Mouse (Mus musculus): Measurements from ENCODE around the gene Fut2.

Gene Fut2

GRCm38 (mm10) chr7:45638623-45639401 is 27.4 kb downstream of the Fut2 start:
- in situ Hi-C loops (cut with MboI, MseI) = no loop called here

DNA sequence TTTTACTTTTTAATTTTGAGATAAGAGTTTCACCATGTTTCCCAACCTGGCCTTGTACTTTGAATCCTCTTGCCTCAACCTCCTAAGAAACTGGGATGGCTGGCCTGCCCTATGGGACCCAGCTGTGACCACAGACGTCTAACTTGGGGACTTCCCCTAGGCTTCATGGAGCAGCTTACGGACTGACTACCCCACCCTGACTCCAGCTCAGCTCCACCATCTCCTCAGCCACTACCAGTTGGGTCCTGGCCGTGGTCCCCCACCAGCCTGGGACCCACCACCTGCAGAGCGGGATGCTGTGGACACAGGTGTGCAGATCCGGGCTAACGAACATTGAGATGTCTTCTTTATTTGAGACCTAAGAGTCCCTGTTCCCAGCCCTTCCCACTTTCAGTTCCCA is 28.5 kb downstream of the Fut2 start:
- in situ Hi-C loops (cut with MboI, MseI) = no loop called here

GRCm38 (mm10) chr7:45635711-45636688 is 30.2 kb downstream of the Fut2 start:
- in situ Hi-C loops (cut with MboI, MseI) = no loop called here

DNA sequence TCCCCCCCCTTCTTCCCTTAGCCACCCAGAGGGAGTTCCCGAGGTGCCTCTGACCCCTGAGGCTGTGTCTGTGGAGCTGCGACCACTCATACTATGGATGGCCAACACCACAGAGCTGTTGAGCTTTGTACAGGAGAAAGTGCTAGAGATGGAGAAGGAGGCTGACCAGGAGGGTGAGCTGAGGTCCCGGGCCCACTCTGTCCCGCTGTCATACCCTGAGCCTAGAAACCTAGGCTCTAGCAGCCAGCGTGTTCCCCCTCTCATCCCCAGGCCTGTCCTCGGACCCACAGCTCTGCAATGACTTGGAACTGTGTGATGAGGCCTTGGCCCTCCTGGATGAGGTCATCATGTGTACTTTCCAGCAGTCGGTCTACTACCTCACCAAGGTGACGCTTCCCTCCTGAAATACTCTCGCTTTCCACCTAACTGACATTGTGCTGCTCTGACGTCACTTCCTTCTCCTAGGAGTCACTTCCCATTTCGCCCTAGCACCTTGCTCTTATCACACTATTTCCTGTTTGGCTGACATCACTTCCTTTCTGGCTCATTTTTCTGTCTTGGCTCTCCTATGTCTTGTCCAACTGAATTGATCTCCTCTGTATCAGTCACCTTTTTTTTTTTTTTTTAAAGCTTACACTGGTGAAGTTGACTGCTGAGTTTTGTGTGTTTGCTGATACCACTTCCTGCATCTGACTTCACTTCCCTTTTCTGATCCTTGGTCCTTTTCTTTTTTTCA is 31.1 kb downstream of the Fut2 start:
- in situ Hi-C loops (cut with MboI, MseI) = no loop called here

GRCm38 (mm10) chr7:45632499-45632898 is 33.7 kb downstream of the Fut2 start:
- in situ Hi-C loops (cut with MboI, MseI) = no loop called here

GRCm38 (mm10) chr7:45630064-45630907 is 35.9 kb downstream of the Fut2 start:
- in situ Hi-C loops (cut with MboI, MseI) = no loop called here

- in situ Hi-C loops (cut with MboI, MseI) = no loop called here
These were observed 37.6 kb downstream of the Fut2 start for GRCm38 (mm10) chr7:45628364-45629294.

- in situ Hi-C loops (cut with MboI, MseI) = no loop called here
These were observed 38.9 kb downstream of the Fut2 start, which contains the start of gene Rasip1 for GRCm38 (mm10) chr7:45627261-45627660. Gene Rasip1, plus strand, starts transcription at chr7:45627488.

GRCm38 (mm10) chr7:45626571-45627076 is 39.6 kb downstream of the Fut2 start:
- in situ Hi-C loops (cut with MboI, MseI) = no loop called here

DNA sequence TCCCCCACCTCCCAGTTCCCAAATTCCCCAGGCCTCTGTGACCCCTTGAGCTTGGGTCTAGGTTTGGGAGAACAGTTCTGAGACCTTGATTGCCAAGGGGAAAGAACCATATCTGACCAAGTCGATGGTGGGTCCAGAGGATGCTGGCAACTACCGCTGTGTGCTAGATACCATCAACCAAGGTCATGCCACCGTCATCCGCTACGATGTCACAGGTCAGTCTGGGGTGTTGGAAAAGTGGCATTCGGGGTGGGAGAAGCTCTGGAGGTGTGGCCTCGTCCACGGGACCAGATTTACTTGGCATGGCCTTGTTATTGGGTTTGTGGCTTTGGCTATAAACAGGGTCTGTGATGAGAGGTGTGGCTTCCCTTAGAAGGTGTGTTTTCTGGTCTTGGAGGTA is 40.7 kb downstream of the Fut2 start:
- in situ Hi-C loops (cut with MboI, MseI) = no loop called here

- in situ Hi-C loops (cut with MboI, MseI) = no loop called here
These were observed 41.5 kb downstream of the Fut2 start for GRCm38 (mm10) chr7:45624718-45625117.

- in situ Hi-C loops (cut with MboI, MseI) = no loop called here
These were observed 42.7 kb downstream of the Fut2 start for GRCm38 (mm10) chr7:45623507-45623906.

DNA sequence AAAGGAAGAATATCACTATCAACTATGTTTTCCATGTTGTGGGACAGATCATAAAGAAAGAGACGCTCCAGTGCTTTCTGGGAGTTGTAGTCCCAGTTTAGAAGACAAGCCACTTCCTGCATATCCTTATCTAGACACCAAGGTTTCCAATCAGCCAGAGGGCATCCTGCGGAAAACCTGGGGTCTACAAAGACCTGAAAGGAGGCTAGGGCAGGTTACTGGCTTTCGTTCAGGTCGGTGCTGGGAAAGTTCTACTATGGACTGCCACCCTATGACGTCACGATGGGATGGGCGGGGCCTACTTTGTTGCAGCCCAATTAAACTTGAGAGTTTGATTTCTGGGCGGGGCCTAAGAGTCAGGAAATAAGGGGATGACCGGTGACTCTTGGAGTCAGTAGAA is 44.8 kb downstream of the Fut2 start, which contains the start of gene Izumo1:
TSS of gene Izumo1 (plus strand) at position 369 of the 400 bp plus-strand sequence.
- in situ Hi-C loops (cut with MboI, MseI) = no loop called here

- in situ Hi-C loops (cut with MboI, MseI) = no loop called here
These were observed 46.6 kb downstream of the Fut2 start for GRCm38 (mm10) chr7:45619592-45619991.

DNA sequence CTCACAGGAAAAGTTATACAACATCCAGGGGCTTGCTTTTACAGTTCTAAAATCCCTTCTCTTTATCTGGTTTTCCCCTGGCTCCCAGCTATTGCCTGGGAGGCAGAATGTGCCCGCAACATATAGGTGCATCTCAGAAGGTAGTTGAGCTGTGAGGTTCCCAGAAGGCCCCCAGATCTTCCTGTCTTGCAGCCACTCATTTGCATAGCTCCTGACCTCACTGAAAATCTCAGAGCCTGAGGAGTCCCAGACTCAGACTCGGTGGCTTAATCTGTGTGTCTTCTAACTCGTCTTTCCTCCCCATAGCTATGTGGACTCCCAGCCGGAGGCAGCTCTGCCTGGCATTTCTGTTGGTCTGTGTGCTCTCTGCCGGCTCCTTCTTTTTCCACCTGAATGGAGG is 47.9 kb downstream of the Fut2 start:
- in situ Hi-C loops (cut with MboI, MseI) = no loop called here

GRCm38 (mm10) chr7:45617042-45617695 is 49.0 kb downstream of the Fut2 start, which contains the start of gene Fut1:
Gene Fut1, plus strand, starts transcription at chr7:45617289.
- in situ Hi-C loops (cut with MboI, MseI) = no loop called here

DNA sequence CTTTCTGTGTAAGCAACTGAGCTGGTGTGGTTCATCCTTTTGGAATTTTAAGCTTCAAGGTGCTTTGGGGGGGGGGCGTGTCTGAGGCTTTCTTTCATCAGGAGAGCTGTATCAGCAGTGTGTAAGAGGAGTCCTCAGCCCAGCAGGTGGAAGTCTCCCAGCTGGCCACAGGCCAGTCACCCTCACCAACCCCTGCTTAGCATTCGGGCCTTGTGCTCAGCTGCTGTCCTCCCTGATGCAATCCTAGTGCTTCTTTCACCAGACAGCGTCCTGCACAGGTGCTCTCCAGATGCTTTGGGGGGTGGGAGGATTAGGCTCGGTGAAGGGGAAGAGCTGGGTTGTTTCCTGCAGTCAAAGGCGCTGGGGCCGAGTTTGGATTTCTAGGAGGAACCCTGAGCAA is 49.9 kb downstream of the Fut2 start:
- in situ Hi-C loops (cut with MboI, MseI) = no loop called here

- in situ Hi-C loops (cut with MboI, MseI) = no loop called here
These were observed 56.7 kb downstream of the Fut2 start for GRCm38 (mm10) chr7:45609511-45609910.
